Mouse (Mus musculus): Measurements from ENCODE around the gene Mydgf.

The Mydgf gene

GRCm38 (mm10) chr17:56144546-56144945 lies 39.2 kb downstream of the Mydgf start:
- no peak for DNase-seq (ENCODE audit: low read depth, low spot score)

GRCm38 (mm10) chr17:56141702-56142605 lies 41.8 kb downstream of the Mydgf start:
- no peak for DNase-seq (ENCODE audit: low read depth, low spot score)

GRCm38 (mm10) chr17:56139858-56140595 lies 43.7 kb downstream of the Mydgf start, which contains the start of gene Sema6b:
Gene Sema6b (minus strand): TSS chr17:56140343.
- DNase-seq (ENCODE audit: low read depth, low spot score) = no peak

- DNase-seq (ENCODE audit: low read depth, low spot score) = no peak
Measured at GRCm38 (mm10) chr17:56139355-56139754, 44.4 kb downstream of the Mydgf start.

- DNase-seq (ENCODE audit: low read depth, low spot score) = no peak
Measured at GRCm38 (mm10) chr17:56137839-56138613, 45.7 kb downstream of the Mydgf start.

GRCm38 (mm10) chr17:56136558-56136957 lies 47.2 kb downstream of the Mydgf start:
- DNase-seq (ENCODE audit: low read depth, low spot score) = no peak

- DNase-seq (ENCODE audit: low read depth, low spot score) = peak; percentile 40
Measured at GRCm38 (mm10) chr17:56134463-56134971, 49.2 kb downstream of the Mydgf start.

GRCm38 (mm10) chr17:56133457-56134363 lies 50.0 kb downstream of the Mydgf start:
- peak; percentile 84 for DNase-seq (ENCODE audit: low read depth, low spot score)

- DNase-seq (ENCODE audit: low read depth, low spot score) = no peak
Measured at GRCm38 (mm10) chr17:56132661-56133060, 51.1 kb downstream of the Mydgf start.

- DNase-seq (ENCODE audit: low read depth, low spot score) = no peak
Measured at GRCm38 (mm10) chr17:56131814-56132213, 51.9 kb downstream of the Mydgf start.

- no peak for DNase-seq (ENCODE audit: low read depth, low spot score)
Measured at GRCm38 (mm10) chr17:56131136-56131535, 52.6 kb downstream of the Mydgf start.

- DNase-seq (ENCODE audit: low read depth, low spot score) = no peak
Measured at GRCm38 (mm10) chr17:56128246-56128645, 55.5 kb downstream of the Mydgf start.

- DNase-seq (ENCODE audit: low read depth, low spot score) = no peak
Measured at GRCm38 (mm10) chr17:56126175-56126574, 57.5 kb downstream of the Mydgf start.

Measured in skeletal muscle tissue, adult 2 months (tissue).